Mouse (Mus musculus): Measurements from ENCODE around the gene Castor1.

Castor1 gene

DNA sequence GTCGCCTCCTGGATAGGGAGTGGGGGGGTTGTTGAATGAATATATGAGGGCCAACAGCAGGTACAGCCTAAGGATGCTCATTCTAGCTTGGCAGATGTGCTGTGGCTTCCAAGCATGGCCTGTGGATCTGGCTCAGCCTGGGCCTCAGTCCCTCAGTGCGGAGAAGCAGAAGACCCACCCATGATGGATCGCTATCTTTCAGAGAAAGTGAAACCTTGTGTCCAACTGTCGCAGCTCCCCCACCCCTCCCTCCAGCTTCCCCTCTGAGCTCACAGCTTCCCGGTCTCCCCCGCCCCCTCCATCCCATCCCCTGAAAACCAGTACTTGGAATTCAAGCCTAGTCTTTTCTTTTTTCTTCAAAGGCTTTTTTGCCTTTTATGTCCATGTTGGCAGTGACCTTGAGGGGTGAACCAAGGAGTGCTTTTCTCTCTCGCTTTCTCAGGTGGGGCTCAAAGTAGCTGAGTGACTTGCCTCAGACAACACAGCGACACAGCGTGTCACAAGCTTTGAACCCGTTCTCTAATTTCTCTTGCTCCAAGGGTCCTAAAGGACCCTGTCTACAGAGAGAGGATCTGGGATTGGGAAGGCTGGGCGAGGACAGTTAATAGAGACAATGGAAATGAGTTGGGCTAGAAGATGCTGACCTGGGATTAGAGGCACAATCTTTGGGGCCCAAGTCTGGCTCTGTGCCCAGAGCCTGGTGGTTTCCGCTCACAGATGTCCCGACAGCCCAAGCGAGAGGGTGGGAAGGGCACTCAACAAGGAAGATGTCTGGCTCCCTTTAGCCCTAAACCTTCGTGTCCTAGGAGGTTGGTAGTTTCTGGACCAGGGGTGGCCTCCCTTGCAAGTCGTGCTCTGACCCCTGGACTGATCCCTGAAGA lies 17.9 kb downstream of the Castor1 start, which contains the start of gene Osm:
Gene Osm (plus strand): TSS at position 756 of the 881 bp plus-strand sequence.
- DNase-seq = no peak

DNA sequence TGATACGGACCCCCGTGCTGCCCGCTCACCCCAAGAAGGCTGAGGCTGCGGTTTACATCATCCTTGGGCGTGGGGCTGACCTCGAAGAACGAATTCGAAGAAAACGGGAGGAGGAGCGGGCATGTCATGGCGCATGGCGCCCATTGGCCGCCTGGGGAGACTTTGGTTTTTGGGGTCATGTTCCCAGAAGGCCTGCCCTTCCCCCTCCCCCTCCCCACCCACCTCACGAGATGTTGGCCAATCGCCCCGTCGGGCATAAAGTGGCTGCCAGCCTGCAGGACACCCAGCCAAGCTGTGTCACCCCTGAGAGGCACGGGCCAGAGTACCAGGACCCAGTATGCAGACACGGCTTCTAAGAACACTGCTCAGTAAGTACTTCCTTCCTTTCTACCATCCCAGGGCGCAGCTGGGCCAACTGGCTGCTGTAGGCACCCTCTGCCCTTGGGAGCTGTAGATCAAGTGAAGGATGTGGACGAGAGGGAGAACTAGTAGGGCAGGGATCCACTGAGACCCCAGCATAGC lies 18.6 kb downstream of the Castor1 start:
- no peak for DNase-seq

DNA sequence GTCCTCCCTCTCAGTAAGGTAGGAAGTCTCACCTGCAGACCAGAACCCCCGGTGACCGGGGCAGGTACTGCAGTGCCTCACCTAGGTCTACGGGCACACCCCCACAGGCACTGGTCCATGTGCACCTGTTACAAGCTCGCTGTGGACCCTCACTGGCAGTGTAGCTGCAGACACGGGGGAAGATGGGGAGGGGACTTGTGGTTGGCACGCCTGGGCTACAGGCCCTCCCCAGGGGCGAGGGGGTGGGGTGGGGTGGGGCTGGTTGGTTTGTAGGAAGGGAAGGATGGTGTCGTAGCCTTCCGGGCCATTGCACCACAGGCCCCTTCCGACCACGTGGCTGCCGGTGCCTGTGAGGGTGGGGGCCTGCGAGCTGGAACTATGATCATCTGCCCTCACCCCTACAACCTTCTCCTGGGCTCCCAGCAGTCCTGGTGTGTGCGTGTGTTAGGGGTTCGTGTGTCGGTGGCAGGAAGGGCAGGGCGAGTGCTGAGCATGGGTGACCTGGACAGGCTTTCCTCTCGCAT lies 19.4 kb downstream of the Castor1 start:
- DNase-seq = no peak

DNA sequence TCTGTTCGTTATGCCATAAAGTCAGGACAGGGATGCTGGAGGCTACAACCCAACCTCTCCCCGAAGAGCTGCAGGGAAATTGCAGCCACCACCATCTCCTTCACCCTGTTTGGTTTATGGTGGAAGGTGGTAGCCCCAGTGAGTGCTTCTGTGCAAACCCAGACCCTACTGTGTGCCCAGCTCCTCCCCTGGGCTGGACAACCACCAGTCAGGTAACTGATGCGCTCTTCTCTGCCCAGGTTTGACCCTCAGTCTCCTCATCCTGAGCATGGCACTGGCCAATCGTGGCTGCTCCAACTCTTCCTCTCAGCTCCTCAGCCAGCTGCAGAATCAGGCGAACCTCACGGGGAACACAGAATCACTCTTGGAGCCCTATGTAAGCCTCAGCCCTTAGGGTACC lies 20.1 kb downstream of the Castor1 start:
- no peak for DNase-seq

DNA sequence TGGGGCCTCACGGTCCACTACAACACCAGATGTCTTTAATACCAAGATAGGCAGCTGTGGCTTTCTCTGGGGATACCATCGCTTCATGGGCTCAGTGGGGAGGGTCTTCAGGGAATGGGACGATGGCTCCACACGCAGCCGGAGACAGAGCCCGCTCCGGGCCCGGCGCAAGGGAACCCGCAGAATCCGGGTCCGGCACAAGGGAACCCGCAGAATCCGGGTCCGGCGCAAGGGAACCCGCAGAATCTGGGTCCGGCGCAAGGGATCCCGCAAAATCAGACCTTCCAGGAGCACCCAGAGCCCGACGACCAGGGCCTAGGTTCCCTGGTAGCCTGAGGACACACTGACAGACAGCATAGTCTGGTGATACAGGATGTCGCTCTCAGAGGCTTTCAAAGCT lies 21.7 kb downstream of the Castor1 start:
- no peak for DNase-seq

DNA sequence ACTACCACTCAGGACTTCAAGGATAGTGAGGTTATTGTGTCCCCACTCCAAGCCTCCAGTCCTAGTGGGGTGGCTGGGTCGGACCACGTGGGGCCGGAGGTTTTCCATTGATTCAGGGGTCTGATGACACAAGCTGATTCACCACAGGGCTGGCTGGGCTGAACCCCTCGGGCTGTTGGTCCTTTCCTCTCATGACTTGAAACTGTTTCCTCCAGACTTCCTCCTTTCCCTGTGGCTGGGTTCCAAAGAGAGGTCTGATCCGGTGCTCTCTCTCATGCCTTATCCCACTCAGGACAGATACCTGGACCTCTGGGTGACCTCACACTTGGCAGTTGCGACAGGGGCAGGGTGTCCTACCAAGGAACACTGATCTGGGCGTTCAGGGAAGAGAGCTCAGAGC lies 22.1 kb downstream of the Castor1 start:
- no peak for DNase-seq

DNA sequence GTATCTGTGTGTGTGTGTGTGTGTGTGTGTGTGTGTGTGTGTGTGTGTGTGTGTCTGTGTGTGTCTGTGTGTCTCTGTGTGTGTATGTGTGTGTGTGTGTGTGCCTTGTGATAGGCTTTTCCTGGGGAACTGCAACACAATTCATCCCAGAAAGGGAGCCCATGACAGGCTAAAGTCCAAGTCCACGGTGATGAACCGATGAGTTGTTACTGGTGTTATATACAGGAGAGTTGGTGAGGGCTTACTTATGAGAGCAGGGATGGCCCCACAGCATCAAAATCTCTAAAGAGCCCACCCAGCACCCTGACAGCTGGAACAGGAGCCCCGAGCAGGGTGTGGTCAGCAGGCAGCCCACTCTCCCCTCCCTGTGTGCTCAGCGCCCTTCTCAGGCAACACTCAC lies 23.2 kb downstream of the Castor1 start:
- DNase-seq = no peak

DNA sequence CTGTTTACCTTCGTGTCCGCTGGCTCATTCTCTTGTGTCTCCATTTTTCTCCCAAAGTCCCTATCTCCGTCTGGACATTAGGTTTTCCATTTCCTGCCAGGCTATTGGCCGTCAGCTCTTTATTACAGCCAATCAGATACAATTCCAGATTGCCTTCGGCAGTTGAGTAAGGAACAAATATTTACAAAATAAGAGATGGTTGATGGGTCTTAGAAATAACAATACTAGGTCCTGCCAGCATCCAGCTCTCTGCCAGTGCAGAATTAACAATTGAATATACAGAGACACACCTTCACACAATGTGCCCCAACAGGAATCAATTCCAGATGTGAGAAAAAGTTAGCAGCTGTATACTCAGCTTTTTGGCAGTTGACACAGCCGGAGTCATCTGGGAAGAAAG lies 28.1 kb downstream of the Castor1 start:
- DNase-seq = no peak

DNA sequence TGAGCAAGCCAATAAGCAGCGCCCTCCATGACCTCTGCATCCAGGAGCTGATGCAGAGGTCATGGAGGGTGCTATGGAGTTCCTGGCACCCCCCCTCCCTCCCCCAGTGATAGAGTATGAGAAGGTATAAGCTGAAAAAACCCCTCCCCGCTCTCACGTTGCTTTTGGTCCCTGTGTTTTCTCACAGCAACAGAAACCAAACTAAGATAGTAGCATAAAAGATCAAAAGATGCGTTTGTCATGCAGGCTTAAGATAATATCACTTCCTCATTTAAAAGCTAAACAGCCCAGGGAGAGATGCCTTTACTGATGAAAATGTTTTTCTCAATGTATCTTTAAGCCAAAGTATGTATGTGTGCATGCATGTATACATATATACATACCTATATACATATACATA lies 28.6 kb downstream of the Castor1 start:
- no peak for DNase-seq

DNA sequence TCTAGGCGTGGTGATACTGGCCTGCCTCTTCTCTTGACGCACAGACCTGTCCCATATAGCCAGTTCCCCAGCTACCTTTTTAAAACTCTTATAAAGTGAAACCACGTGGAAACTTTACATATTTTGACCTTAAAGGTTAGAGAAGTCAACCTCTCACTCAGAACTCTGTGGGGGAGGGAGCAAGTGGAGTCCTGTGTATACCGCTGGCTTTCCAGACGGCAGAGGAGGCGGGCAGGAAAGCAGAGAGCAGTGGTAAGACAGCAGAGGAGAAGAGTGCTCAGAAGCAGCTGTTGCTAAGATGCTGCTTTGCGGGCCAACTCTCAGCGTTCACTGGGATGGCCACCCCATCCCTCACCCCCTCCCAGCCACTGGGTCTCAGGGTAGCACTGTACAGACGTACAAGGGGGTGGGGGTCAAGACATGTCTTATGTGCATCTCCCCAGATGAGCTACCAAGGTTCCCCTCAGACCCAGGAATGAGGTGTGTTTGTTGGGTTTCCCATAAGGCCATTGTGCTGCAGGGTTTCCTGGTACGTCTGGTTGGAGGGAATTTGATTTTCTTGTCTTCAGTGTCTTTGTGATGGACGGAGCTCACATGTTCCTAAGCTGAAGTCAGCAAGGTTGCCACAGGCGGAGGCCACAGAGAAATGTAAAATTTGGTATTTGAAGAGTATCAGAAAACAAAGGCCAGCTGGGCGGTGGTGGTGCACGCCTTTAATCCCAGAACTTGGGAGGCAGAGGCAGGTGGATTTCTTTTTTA lies 29.4 kb downstream of the Castor1 start:
- no peak for DNase-seq

DNA sequence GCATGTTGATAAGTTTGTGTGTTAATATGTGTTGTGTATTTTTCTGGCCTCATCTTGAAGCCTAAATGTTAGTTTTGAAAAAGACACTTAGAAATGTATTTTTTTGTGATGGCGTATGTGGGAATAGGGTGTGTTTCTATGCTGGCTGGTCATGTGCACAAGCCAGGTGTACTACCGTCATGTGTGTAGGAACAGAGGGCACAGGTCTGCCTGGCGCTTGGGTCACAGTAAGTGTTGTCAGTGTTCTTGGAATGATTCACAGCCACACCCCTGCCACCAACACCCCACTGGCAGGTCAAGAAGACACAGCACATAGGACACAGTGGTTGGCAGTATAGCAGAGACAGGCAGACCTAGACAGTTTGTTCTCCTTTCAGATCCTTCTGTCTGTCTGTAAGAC lies 31.1 kb downstream of the Castor1 start:
- no peak for DNase-seq

DNA sequence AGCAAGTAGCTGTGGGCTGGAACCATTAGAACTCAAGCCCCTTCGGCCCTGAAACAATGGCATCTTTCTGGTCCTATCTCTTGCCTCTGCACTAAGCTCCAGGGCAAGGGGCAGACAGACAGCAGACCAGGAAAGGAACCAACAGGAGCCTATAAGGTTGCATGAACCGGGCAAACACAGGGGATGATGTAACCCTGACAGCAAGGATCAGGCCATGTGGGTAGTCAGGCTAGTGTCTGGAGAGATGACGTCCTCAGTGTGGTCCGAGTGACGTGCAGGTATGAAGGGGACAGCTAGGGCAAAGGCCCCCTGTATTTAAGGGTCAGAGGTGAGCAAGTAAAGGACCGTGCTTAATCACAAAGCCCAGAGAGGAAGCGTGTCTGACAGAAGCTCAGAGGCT lies 32.3 kb downstream of the Castor1 start:
- no peak for DNase-seq

DNA sequence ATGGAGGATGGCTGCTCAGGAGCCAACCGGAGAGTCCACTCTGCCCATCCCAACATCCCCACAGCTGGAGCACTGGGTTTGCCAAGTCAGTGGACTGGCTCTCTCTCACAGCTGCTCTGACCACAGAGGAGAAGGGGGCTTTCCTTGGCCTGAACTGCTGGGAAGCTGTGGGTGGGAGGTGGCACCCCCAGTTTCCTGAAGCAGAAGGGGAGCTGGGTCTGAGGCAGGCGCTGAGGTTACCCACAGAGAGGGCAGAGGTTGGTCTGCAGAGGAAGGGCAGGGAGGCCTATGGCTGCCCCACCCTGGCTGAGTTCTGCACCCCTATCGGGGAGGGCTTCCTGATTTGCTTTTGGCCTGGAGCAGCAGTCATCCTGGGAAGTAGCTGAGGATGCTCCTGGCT lies 33.4 kb downstream of the Castor1 start:
- DNase-seq = no peak

DNA sequence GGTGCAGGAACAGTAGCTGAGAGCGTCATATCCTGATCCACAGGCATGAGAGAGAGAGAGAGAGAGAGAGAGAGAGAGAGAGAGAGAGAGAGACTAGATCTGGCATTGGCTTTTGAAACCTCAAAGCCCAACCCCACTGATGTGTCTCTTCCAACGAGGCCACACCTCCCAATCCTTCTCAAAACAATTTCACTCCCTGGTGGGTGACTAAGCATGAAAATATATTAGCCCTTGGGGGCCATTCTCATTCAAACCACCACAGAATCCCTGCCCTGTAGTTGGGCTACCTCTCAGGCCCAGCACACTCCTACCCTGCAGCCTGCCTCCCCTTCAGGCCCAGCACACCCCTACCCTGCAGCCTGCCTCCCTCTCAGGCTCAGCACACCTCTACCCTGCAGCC lies 34.9 kb downstream of the Castor1 start:
- no peak for DNase-seq

DNA sequence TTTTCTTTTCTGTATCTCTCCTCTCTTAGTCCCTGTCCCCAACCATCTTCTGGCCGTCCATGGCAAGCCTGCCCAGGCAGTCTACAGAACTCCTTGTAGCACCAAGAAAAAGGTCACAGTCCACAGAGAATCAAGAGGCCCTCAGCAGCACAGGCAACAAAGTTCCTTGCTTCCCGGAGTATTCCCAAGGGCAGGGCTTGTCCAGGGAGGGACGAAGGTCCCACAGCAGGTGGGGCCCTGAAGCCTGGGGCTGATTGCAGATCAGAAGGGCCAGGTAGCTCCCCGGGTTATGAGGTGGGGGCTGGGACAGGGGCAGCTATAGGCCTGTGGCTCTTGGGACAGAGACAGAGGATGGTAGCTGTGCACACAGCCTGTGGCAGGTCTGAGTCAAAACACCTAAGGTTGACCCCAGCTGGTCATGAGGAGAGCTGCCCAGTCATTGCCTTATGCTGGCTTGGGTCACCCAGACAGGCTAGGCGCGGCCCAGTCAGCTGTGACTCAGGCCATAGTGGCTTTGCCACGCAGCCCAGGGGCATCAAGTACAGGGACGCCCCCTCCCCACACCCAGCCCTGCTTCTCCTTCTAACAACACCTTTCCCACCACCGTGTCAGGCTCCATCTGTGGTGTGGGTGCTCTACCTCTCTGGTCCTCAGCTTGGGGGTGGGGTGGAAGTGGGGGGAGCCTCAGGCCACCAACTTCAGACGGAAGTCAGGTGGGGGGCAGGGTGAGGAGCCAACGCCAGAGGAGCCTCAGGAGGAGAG lies 39.0 kb downstream of the Castor1 start, which contains the start of gene Lif:
Gene Lif (plus strand): TSS at position 712 of the 762 bp plus-strand sequence.
- no peak for DNase-seq

DNA sequence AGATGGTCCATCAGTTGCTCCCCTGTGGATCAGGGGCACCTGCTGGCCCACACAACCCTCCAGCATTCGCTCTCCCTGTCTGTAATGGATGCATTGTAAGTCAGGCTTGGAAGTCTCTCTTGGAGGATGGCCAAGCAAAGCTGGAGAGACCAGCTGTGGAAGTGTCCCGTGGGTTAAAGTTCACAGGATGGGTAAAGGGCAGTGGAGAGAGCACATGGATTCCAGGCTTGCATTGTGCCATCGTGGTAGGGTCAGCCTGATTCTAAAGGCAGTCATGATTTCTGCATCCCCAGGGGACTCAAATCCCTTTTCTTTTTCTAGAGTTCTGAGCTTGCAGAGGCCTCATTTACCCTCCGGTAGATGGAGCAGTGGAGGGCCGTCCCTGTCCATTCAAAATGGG lies 39.7 kb downstream of the Castor1 start:
- DNase-seq = no peak

DNA sequence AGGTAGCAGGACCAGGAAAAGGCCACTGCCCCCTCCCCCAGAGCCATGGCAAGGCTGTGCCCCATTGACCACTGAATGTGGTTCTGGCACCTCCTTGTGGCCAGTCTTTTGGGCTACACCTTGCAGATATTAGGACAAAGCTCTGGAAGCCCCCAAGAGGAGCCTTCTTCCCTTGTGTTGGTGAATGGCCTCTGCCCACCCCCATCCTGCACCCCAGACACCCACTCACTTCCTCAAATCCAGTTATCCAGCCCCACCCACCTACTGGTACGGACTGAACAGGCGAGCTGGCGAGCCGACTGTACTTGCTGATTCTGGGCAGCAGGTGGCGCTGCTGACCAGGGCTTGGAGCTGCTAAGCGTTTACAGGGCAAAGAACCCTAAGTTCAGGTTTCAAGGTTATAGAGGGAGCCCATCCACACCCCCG lies 40.6 kb downstream of the Castor1 start:
- DNase-seq = peak; percentile 65

DNA sequence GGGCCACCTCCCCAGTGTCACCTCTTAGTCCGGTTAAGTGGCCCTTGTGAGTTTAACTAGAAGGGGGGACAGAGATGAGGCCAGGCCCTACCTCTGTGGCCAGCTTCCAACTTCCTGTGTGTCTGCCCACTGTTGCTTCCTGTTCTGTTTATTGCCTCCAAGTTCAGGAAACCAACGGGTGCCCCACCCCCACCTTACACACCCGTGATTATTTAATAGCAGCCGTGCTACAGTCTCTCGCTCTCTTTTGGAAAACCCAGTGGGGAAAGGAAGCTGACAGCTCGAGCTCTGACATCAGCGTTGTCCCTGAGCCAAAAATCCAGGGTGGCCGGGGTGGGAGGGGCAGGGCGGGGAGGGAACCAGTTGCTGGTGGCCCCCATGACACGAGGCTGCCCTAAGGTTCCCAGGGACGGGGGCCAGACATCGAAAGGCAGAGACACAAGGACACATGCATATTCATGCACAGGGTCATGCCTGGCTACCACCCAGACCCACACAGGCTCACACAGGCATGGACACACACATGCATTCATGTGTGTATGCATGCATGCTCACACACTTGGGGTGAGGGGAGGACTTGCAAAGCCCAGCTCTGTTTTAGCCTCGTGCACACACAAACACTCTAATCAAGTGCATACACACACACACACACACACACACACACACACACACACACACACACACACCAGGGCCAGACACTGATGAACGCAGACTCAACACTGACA lies 42.6 kb downstream of the Castor1 start:
- no peak for DNase-seq

DNA sequence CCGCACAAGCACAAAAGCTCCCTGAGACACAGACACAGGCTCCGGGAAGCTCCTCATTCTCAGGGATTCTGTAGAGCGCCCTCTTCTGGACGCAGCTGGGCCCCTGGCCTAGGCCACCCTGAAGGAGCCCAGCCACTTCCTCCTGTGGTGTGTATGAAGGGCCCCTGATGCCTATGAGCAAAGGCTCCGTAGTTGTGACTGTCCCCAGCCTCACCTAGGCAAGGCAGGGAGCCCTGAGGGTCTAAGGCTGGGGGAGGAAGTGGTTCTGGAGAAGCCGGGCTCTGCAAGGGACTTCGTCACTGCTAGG lies 43.1 kb downstream of the Castor1 start:
- DNase-seq = no peak

DNA sequence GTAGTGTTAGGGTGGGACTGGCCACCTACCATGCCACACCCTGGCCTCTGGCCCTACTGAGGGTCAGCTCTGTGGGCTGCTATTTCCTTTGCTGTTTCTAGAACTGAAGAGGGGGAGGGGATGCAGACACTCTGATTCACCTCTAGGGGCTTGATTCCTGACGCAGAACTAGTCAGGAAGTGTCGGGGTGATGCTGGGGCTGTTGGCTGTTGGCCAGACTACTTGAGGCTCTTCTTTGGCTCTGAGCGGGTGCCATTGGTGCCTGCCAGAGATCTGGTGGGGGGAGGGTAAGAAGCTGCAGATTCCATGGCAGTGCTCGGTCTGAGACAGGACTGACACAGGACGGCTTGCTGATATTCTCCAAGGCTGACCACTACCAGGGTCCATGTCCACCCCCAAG lies 43.9 kb downstream of the Castor1 start:
- no peak for DNase-seq

DNA sequence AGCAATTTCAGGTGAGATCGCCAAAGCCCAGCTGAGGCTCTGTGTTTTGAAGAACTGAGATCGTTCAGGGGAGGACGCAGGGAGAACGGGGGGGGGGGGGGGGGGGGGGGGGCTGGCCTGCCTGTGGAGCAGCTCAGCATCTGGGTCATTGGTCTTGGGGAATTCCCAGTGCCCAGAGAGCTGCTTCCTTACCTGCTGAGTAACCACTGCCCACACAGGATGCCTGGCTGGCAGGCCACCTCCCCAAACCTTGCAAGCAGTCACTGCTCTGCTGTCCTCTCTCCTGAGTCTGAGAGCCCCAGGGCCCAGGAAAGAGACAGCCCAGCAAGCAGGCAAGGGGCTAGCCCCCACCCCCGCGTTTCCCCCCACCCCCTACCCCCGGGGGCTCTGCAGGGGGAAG lies 44.8 kb downstream of the Castor1 start:
- DNase-seq = no peak

DNA sequence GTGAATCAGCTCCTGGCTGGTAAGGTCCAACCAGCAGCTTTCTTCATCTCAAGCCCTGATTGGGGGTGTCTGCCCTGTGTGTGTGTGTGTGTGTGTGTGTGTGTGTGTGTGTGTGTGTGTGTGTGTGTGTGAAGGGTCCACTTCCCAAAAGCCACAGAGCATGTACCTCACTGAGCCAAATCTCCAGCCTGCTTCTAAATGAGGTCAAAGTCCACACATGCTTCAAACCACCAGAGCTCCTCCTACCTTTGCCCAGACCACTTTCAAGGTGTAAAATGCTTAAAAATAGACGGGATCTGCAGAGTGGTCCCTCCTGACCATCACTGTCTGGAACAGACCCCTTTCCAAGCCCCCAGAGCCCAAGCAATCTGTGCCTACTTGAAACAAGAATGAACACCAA lies 45.3 kb downstream of the Castor1 start:
- DNase-seq = no peak
